Mouse (Mus musculus): ENCODE data around the gene Ces3a.
"Not testable (repeated sequence)": the region's sequence is repeated elsewhere in the genome, so short reads cannot be mapped to it uniquely, and the experiment has no call there.

Ces3a gene

GRCm38 (mm10) chr8:105048371-105048854, at the start of gene Ces3a:
Gene Ces3a, plus strand, starts transcription at chr8:105048601.
- DNase-seq (ENCODE audit: low spot score) = no peak

- DNase-seq (ENCODE audit: low spot score) = no peak
Measured at GRCm38 (mm10) chr8:104999183-104999582, 49.2 kb upstream of the Ces3a start.

- DNase-seq (ENCODE audit: low spot score) = no peak
Measured at GRCm38 (mm10) chr8:105000586-105000985, 47.8 kb upstream of the Ces3a start, which contains the start of gene Ces2h. Gene Ces2h, plus strand, starts transcription at chr8:105000853.

- DNase-seq (ENCODE audit: low spot score) = no peak
Measured at GRCm38 (mm10) chr8:105010000-105010399, 38.4 kb upstream of the Ces3a start.

GRCm38 (mm10) chr8:105011136-105011535, 37.3 kb upstream of the Ces3a start:
- no peak for DNase-seq (ENCODE audit: low spot score)

GRCm38 (mm10) chr8:105014391-105014790, 34.0 kb upstream of the Ces3a start:
- DNase-seq (ENCODE audit: low spot score) = no peak

- DNase-seq (ENCODE audit: low spot score) = no peak
Measured at GRCm38 (mm10) chr8:105021954-105022353, 26.4 kb upstream of the Ces3a start.

- no peak for DNase-seq (ENCODE audit: low spot score)
Measured at GRCm38 (mm10) chr8:105023087-105023486, 25.3 kb upstream of the Ces3a start.

- DNase-seq (ENCODE audit: low spot score) = peak; percentile 10
Measured at GRCm38 (mm10) chr8:105025050-105025449, 23.4 kb upstream of the Ces3a start.

GRCm38 (mm10) chr8:105043510-105043909, 4.9 kb upstream of the Ces3a start:
- DNase-seq (ENCODE audit: low spot score) = no peak

- no peak for DNase-seq (ENCODE audit: low spot score)
Measured at GRCm38 (mm10) chr8:105045824-105046401, 2.5 kb upstream of the Ces3a start.

GRCm38 (mm10) chr8:105056211-105056610, 7.8 kb downstream of the Ces3a start:
- DNase-seq (ENCODE audit: low spot score) = no peak

- DNase-seq (ENCODE audit: low spot score) = no peak
Measured at GRCm38 (mm10) chr8:105060056-105060455, 11.7 kb downstream of the Ces3a start.

GRCm38 (mm10) chr8:105066761-105067160, 18.4 kb downstream of the Ces3a start:
- DNase-seq (ENCODE audit: low spot score) = peak; percentile 61

- not testable (repeated sequence) for DNase-seq (ENCODE audit: low spot score)
Measured at GRCm38 (mm10) chr8:105067905-105068304, 19.5 kb downstream of the Ces3a start.

GRCm38 (mm10) chr8:105068971-105069370, 20.6 kb downstream of the Ces3a start:
- no peak for DNase-seq (ENCODE audit: low spot score)

GRCm38 (mm10) chr8:105076601-105077000, 28.2 kb downstream of the Ces3a start:
- DNase-seq (ENCODE audit: low spot score) = no peak

GRCm38 (mm10) chr8:105077071-105077470, 28.7 kb downstream of the Ces3a start:
- no peak for DNase-seq (ENCODE audit: low spot score)

- DNase-seq (ENCODE audit: low spot score) = no peak
Measured at GRCm38 (mm10) chr8:105078591-105078990, 30.2 kb downstream of the Ces3a start.

- no peak for DNase-seq (ENCODE audit: low spot score)
Measured at GRCm38 (mm10) chr8:105080814-105081336, 32.5 kb downstream of the Ces3a start.

- no peak for DNase-seq (ENCODE audit: low spot score)
Measured at GRCm38 (mm10) chr8:105083449-105084050, 35.1 kb downstream of the Ces3a start, which contains the start of gene Ces3b. Gene Ces3b, plus strand, starts transcription at chr8:105083753.

- DNase-seq (ENCODE audit: low spot score) = not testable (repeated sequence)
Measured at GRCm38 (mm10) chr8:105088166-105088565, 39.8 kb downstream of the Ces3a start.

- no peak for DNase-seq (ENCODE audit: low spot score)
Measured at GRCm38 (mm10) chr8:105088581-105088980, 40.2 kb downstream of the Ces3a start.
